Mouse (Mus musculus) myocyte (in vitro differentiated cells): ENCODE results near the gene Kcna1. TPM values are rescaled to one million over a fixed set of nuclear protein-coding genes. Genes with fewer than 3 reads are reported as not detected.

Experiments used
- H3K27me3 ChIP-seq: one replicate; pipeline ENCODE4 v1.6.1; 2011; ENCODE audit not compliant: control insufficient read depth, insufficient read depth, insufficient read length
- H3K36me3 ChIP-seq: one replicate; pipeline ENCODE4 v1.6.1; 2011; ENCODE audit not compliant: control insufficient read depth, insufficient read depth
- H3K4me2 ChIP-seq: one replicate; pipeline ENCODE4 v1.6.1; 2011; ENCODE audit warnings: low read depth, control low read depth
- H3K4me3 ChIP-seq: one replicate; pipeline ENCODE4 v1.5.1; 2011; ENCODE audit warnings: mild to moderate bottlenecking, control low read depth, moderate library complexity
- H3K79me2 ChIP-seq: one replicate; pipeline ENCODE4 v1.6.1; 2011; ENCODE audit not compliant: control insufficient read depth, insufficient read depth
- H3ac ChIP-seq: one replicate; pipeline ENCODE4 v1.6.1; 2011; ENCODE audit not compliant: control insufficient read depth, insufficient read length
- CEBPB ChIP-seq: IDR thresholded peaks from 2 replicates; pipeline ENCODE4 v1.6.1; 2011; ENCODE audit warnings: mild to moderate bottlenecking, moderate library complexity; ENCODE audit not compliant: poor library complexity, insufficient read depth, severe bottlenecking
- E2F4 ChIP-seq: IDR thresholded peaks from one replicate; pipeline ENCODE4 v1.6.1; 2011; ENCODE audit warnings: mild to moderate bottlenecking, control low read depth, moderate library complexity; ENCODE audit not compliant: insufficient read depth
- MAX ChIP-seq: IDR thresholded peaks from one replicate; pipeline ENCODE4 v1.6.1; 2011; ENCODE audit warnings: low read depth, mild to moderate bottlenecking, control low read depth
- MYOD1 ChIP-seq, 3 experiments: IDR thresholded peaks; one replicate each; pipeline ENCODE4 v1.6.1; 2011; ENCODE audit warnings: control low read depth in 2 of 3, low read depth in 2 of 3, mild to moderate bottlenecking in 2 of 3, moderate library complexity in 1 of 3; ENCODE audit not compliant: insufficient read length in 2 of 3, control insufficient read depth in 1 of 3
- MYOG ChIP-seq, 3 experiments: IDR thresholded peaks; one replicate each; pipeline ENCODE4 v1.6.1; 2011; ENCODE audit warnings: control low read depth in 2 of 3, low read depth in 2 of 3, mild to moderate bottlenecking in 2 of 3; ENCODE audit not compliant: insufficient read length in 2 of 3, control insufficient read depth in 1 of 3, insufficient read depth in 1 of 3
- POLR2A ChIP-seq: IDR thresholded peaks from one replicate; pipeline ENCODE4 v1.6.1; 2011; ENCODE audit warnings: low read depth, mild to moderate bottlenecking, control low read depth, moderate library complexity; ENCODE audit not compliant: insufficient read length
- POLR2AphosphoS2 ChIP-seq: IDR thresholded peaks from one replicate; pipeline ENCODE4 v1.6.1; 2011; ENCODE audit warnings: low read depth, control low read depth; ENCODE audit not compliant: insufficient read length
- REST ChIP-seq: IDR thresholded peaks from one replicate; pipeline ENCODE4 v1.6.1; 2011; ENCODE audit warnings: mild to moderate bottlenecking, control low read depth, moderate library complexity; ENCODE audit not compliant: insufficient read depth, insufficient read length
- SRF ChIP-seq: IDR thresholded peaks from one replicate; pipeline ENCODE4 v1.6.1; 2011; ENCODE audit warnings: low read depth; ENCODE audit not compliant: control insufficient read depth, insufficient read length
- TCF12 ChIP-seq: IDR thresholded peaks from one replicate; pipeline ENCODE4 v1.6.1; 2011; ENCODE audit warnings: mild to moderate bottlenecking, control low read depth; ENCODE audit not compliant: poor library complexity, insufficient read depth, severe bottlenecking
- TCF3 ChIP-seq: IDR thresholded peaks from one replicate; pipeline ENCODE4 v1.6.1; 2011; ENCODE audit warnings: low read depth, control low read depth; ENCODE audit not compliant: insufficient read length
- USF1 ChIP-seq: IDR thresholded peaks from one replicate; pipeline ENCODE4 v1.6.1; 2011; ENCODE audit warnings: low read depth, mild to moderate bottlenecking, control low read depth, moderate library complexity
- polyA plus RNA-seq: library from polyadenylated mRNA; unstranded; fragments of >200 nt; fragmentation: generic; extraction: Trizol; gene quantifications from one replicate; pipeline ENCODE4 v1.2.1, GENCODE M21; 2012; ENCODE audit warnings: missing spikeins

Gene Kcna1
- polyA plus RNA-seq, 1 experiment: not detected

DNA sequence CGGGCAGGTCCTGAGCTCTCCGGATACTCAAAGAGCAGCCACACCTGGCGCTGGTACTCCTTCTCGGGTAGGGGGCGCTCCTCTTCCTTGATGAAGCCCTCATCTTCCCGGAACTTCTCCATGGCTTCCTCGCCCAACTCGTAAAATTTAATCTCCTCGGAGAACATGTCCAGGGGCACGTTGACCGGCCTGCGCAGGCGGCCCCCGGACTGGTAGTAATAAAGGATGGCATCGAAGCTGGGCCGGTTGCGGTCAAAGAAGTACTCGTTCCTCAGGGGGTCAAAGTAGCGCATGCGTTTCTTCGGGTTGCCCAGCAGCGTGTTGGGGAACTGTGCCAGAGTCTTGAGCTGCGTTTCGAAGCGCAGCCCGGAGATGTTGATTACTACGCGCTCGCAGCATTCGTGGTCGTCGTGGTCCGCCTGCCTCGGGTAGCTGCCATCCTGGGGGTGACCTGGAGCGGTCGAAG is 3.3 kb downstream of the Kcna1 start:
- H3K4me3 ChIP-seq: no peak overlapping the region
- H3ac ChIP-seq: no peak overlapping the region
- H3K27me3 ChIP-seq: peaks cover 76% of the 10 kb centered on the region
- no peak overlapping the region for H3K4me2 ChIP-seq
- H3K79me2 ChIP-seq: no peaks in the 10 kb centered on the region
- no peaks in the 10 kb centered on the region for H3K36me3 ChIP-seq
- TF ChIP-seq REST (no peak), TCF3 (no peak), E2F4 (no peak), USF1 (no peak)

GRCm38 (mm10) chr6:126628451-126628850 is 17.7 kb downstream of the Kcna1 start:
- Histone ChIP-seq H3K79me2 (no peaks in the 10 kb centered on the region), H3K27me3 (peaks cover 22% of the 10 kb centered on the region), H3ac (no peak overlapping the region), H3K4me2 (no peak overlapping the region), H3K36me3 (no peaks in the 10 kb centered on the region), H3K4me3 (no peak overlapping the region)
- no peak for TF ChIP-seq E2F4

DNA sequence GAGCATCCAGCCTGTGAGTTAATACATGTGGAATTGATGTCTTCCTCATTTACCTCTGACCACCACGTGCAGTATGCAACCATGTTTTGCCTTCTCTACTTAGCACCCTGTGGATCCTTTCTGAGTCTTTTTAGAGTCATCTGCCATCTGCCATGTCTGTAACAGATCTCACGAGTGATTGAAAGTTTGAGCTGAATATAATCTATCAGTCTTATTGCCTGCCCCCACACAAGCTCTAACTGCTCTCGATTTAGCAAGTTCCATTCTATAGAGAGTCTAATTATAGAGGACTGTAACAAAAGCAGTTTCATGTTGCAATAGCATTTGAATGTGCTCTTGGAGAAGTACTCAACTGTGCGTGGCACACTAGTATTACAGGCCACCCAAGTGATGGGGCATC is 27.7 kb downstream of the Kcna1 start:
- TF ChIP-seq MAX (no peak), CEBPB (no peak), REST (no peak)
- H3K4me3 ChIP-seq: no peak overlapping the region
- H3K79me2 ChIP-seq: no peaks in the 10 kb centered on the region
- H3ac ChIP-seq: no peak overlapping the region
- no peaks in the 10 kb centered on the region for H3K36me3 ChIP-seq
- no peak overlapping the region for H3K4me2 ChIP-seq
- H3K27me3 ChIP-seq: peaks cover 13% of the 10 kb centered on the region

- Histone ChIP-seq H3K79me2 (no peaks in the 10 kb centered on the region), H3K36me3 (no peaks in the 10 kb centered on the region), H3K27me3 (peaks cover 36% of the 10 kb centered on the region), H3K4me3 (no peak overlapping the region), H3ac (no peak overlapping the region), H3K4me2 (no peak overlapping the region)
- no peak for TF ChIP-seq MAX
- TF ChIP-seq SRF: no peak
- no peak for TF ChIP-seq TCF12
- no peak for TF ChIP-seq TCF3
- TF ChIP-seq CEBPB: no peak
- no peak for TF ChIP-seq E2F4
- no peak for TF ChIP-seq POLR2A
- no peak for TF ChIP-seq USF1
- no peak for TF ChIP-seq MYOD1 (IDR thresholded peaks at IDR 0.05; ENCODE audit: control insufficient read depth in 1 of 3, insufficient read length in 2 of 3, low read depth in 2 of 3)
- TF ChIP-seq POLR2AphosphoS2: no peak
- TF ChIP-seq MYOG (IDR thresholded peaks at IDR 0.05; ENCODE audit: control insufficient read depth in 1 of 3, insufficient read depth in 1 of 3, insufficient read length in 2 of 3, low read depth in 2 of 3): no peak
- TF ChIP-seq REST: no peak
Observed at GRCm38 (mm10) chr6:126610746-126611145, 35.4 kb downstream of the Kcna1 start.

- no peaks in the 10 kb centered on the region for H3K79me2 ChIP-seq
- no peak for TF ChIP-seq POLR2AphosphoS2
- TF ChIP-seq MYOD1 (IDR thresholded peaks at IDR 0.05; ENCODE audit: control insufficient read depth in 1 of 3, insufficient read length in 2 of 3, low read depth in 2 of 3): no peak
- no peak for TF ChIP-seq TCF12
- TF ChIP-seq USF1: no peak
- no peak for TF ChIP-seq MYOG (IDR thresholded peaks at IDR 0.05; ENCODE audit: control insufficient read depth in 1 of 3, insufficient read depth in 1 of 3, insufficient read length in 2 of 3, low read depth in 2 of 3)
- no peak for TF ChIP-seq CEBPB
- no peak for TF ChIP-seq TCF3
- no peak for TF ChIP-seq MAX
- TF ChIP-seq POLR2A: no peak
- TF ChIP-seq E2F4: no peak
- H3ac ChIP-seq: no peak overlapping the region
- peaks cover 39% of the 10 kb centered on the region for H3K27me3 ChIP-seq
- no peaks in the 10 kb centered on the region for H3K36me3 ChIP-seq
- no peak overlapping the region for H3K4me2 ChIP-seq
- H3K4me3 ChIP-seq: no peak overlapping the region
Observed at GRCm38 (mm10) chr6:126609193-126609947, 36.8 kb downstream of the Kcna1 start.
